Mouse (Mus musculus) brain, embryonic 14.5 days (tissue): ENCODE data around the gene Tbc1d24. TPM values are rescaled to one million over a fixed set of nuclear protein-coding genes. Genes with fewer than 3 reads are reported as not detected.

Experiments
- DNase-seq: peaks from one replicate; pipeline ENCODE4 v3.0.0-alpha.2; 2011; ENCODE audit warnings: low read depth
- CTCF ChIP-seq: fragments of 200-500 bp; IDR thresholded peaks from 2 replicates; pipeline ENCODE4 v1.5.1; 2012; ENCODE audit warnings: inconsistent platforms, mild to moderate bottlenecking, moderate library complexity, borderline replicate concordance; ENCODE audit not compliant: insufficient read depth, insufficient read length; ENCODE audit errors: extremely low read depth
- POLR2A ChIP-seq: fragments of 200-500 bp; IDR thresholded peaks from 2 replicates; pipeline ENCODE4 v1.6.1; 2012; ENCODE audit warnings: mild to moderate bottlenecking, inconsistent platforms, borderline replicate concordance; ENCODE audit not compliant: poor library complexity, insufficient read depth, insufficient read length, severe bottlenecking; ENCODE audit errors: extremely low read depth
- polyA plus RNA-seq: library from polyadenylated mRNA; depleted of rRNA; stranded (reverse); fragments of >200 nt; gene quantifications from 2 replicates; pipeline ENCODE4 v1.2.3, GENCODE M21; 2012; rRNA removed

Gene Tbc1d24
- polyA plus RNA-seq: 74.3 and 84.7 TPM in 2 replicates

- TF ChIP-seq CTCF (no peak), POLR2A (peak; percentile 75)
- DNase-seq: peak; percentile 98
Observed at GRCm38 (mm10) chr17:24205284-24205888, at the start of gene Tbc1d24. Gene Tbc1d24, minus strand, starts transcription at chr17:24205562.

- no peak for DNase-seq
- TF ChIP-seq POLR2A (no peak), CTCF (no peak)
Observed at GRCm38 (mm10) chr17:24252329-24252728, 47.0 kb upstream of the Tbc1d24 start.

GRCm38 (mm10) chr17:24251320-24252069, 46.1 kb upstream of the Tbc1d24 start, which contains the start of gene Ccnf:
Gene Ccnf, minus strand, starts transcription at chr17:24251484.
- TF ChIP-seq CTCF (peak; percentile 43; the same call in 1 of the 2 replicates), POLR2A (peak; percentile 67; the same call in 1 of the 2 replicates)
- peak; percentile 99 for DNase-seq

- no peak; the same call in 1 of the 2 replicates for TF ChIP-seq POLR2A
- TF ChIP-seq CTCF: no peak
- DNase-seq: no peak
Observed at GRCm38 (mm10) chr17:24250988-24251319, 45.6 kb upstream of the Tbc1d24 start.

- no peak for TF ChIP-seq POLR2A
- TF ChIP-seq CTCF: no peak
- no peak for DNase-seq
Observed at GRCm38 (mm10) chr17:24248641-24249040, 43.3 kb upstream of the Tbc1d24 start.

- TF ChIP-seq CTCF (no peak), POLR2A (no peak)
Observed at GRCm38 (mm10) chr17:24244061-24244460, 38.7 kb upstream of the Tbc1d24 start.

GRCm38 (mm10) chr17:24243311-24243969, 38.1 kb upstream of the Tbc1d24 start:
- peak; percentile 57; the same call in 1 of the 2 replicates for TF ChIP-seq CTCF
- no peak for TF ChIP-seq POLR2A
- DNase-seq: peak; percentile 14

More at GRCm38 (mm10) chr17:24244061-24244460, 38.7 kb upstream of the Tbc1d24 start:
- DNase-seq: no peak

GRCm38 (mm10) chr17:24236921-24237320, 31.6 kb upstream of the Tbc1d24 start:
- TF ChIP-seq POLR2A (no peak), CTCF (no peak)
- DNase-seq: no peak

- no peak for DNase-seq
- TF ChIP-seq POLR2A (no peak), CTCF (no peak)
Observed at GRCm38 (mm10) chr17:24236479-24236878, 31.1 kb upstream of the Tbc1d24 start.

- no peak for DNase-seq
- TF ChIP-seq POLR2A (no peak), CTCF (no peak)
Observed at GRCm38 (mm10) chr17:24227941-24228340, 22.6 kb upstream of the Tbc1d24 start.

- TF ChIP-seq CTCF: no peak
- no peak for TF ChIP-seq POLR2A
- no peak for DNase-seq
Observed at GRCm38 (mm10) chr17:24226721-24227120, 21.4 kb upstream of the Tbc1d24 start.
